In the genomic region with DNA sequence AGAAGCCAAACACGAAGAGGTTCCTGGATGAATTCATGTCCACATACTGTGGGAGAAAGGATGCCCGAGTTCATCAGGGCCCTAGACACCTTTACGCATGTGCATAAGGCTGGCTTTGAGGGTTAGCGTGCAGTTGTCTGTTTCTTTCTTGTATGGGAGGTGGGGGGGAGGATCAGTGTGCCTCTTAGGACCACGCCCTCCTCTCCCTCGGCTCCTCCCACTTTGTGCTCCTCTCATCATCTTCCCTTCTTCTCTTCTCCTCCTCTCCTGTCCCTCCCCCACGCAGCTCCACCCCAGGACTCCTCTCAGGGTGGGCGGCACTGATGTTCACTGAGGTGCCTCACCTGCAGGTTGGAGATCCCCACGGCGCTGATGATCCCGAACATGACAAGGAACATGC, we compare ENCODE assay signal across 9 mouse cellular contexts. TPM values are rescaled to one million over a fixed set of nuclear protein-coding genes. Genes with fewer than 3 reads are reported as not detected.
A peak's percentile ranks its signal among the peaks of the same experiment; 100 is the strongest.
DNase-seq lines count a peak whose midpoint lies in the region; ATAC-seq lines count a peak whose summit lies in the region.
"Had no signal": no experiment of that assay in that cellular context is flagged by ENCODE, and none has a peak within 500 bp of the region (broad histone marks: within the 10 kb centered on the region; RNA-seq: fewer than 3 reads in every experiment).

No protein-coding gene starts in this region.

- no peaks in the 10 kb centered on the region for H3K9me3 ChIP-seq in embryonic facial prominence, embryonic 15.5 days (replicated peaks)
- H3K9me3 ChIP-seq in liver, embryonic 13.5 days (replicated peaks): no peaks in the 10 kb centered on the region

- no peaks in the 10 kb centered on the region for H3K27me3 ChIP-seq in embryonic facial prominence, embryonic 15.5 days
- peaks cover 20% of the 10 kb centered on the region for H3K27me3 ChIP-seq in liver, embryonic 13.5 days

- DNase-seq in layer of hippocampus, adult 9-11 months: peak; percentile 15
- no peak for DNase-seq in layer of hippocampus, adult 9-10 months (ENCODE audit: low spot score)
- peak; percentile 31 for DNase-seq in WW6 (ENCODE audit: low read depth, low spot score)
- no peak for DNase-seq in liver, embryonic 13.5 days
- DNase-seq in spleen, adult 12 weeks (ENCODE audit: low spot score): no peak
- no peak for DNase-seq in kidney, postnatal 36 days
- no peak for DNase-seq in gastrocnemius, postnatal 4 days (ENCODE audit: low spot score in 2 of 2)

- peak overlapping the region; percentile 45 for H3K4me2 ChIP-seq in embryonic facial prominence, embryonic 15.5 days (replicated peaks)
- peak overlapping the region; percentile 17; the same call in 1 of the 2 replicates for H3K4me2 ChIP-seq in liver, embryonic 13.5 days

- H3K9ac ChIP-seq in embryonic facial prominence, embryonic 15.5 days: no peak overlapping the region
- H3K9ac ChIP-seq in liver, embryonic 13.5 days: no peak overlapping the region

- peaks cover 7% of the 10 kb centered on the region; the same call in 1 of the 2 replicates for H3K4me1 ChIP-seq in embryonic facial prominence, embryonic 15.5 days
- no peaks in the 10 kb centered on the region for H3K4me1 ChIP-seq in liver, embryonic 13.5 days (replicated peaks)

- 18% methylated on average over 11 of the region's 11 CpGs for WGBS in embryonic facial prominence, embryonic 15.5 days
- 19% methylated on average over 11 of the region's 11 CpGs for WGBS in liver, embryonic 13.5 days (ENCODE audit: insufficient replicate concordance)

- ATAC-seq in embryonic facial prominence, embryonic 15.5 days (ENCODE audit: insufficient number of reproducible peaks, low FRiP score, low TSS enrichment, low read depth): no peak
- ATAC-seq in liver, embryonic 13.5 days (ENCODE audit: low read depth): no peak

- peak overlapping the region; percentile 22 for H3K4me3 ChIP-seq in embryonic facial prominence, embryonic 15.5 days (replicated peaks)
- no peak overlapping the region for H3K4me3 ChIP-seq in liver, embryonic 13.5 days (replicated peaks)

- H3K27ac ChIP-seq in embryonic facial prominence, embryonic 15.5 days (replicated peaks): no peak overlapping the region
- H3K27ac ChIP-seq in liver, embryonic 13.5 days: no peak overlapping the region

- no peaks in the 10 kb centered on the region for H3K36me3 ChIP-seq in embryonic facial prominence, embryonic 15.5 days
- no peaks in the 10 kb centered on the region for H3K36me3 ChIP-seq in liver, embryonic 13.5 days

RNA-seq across cellular contexts. Expression of a gene that starts 28.5 kb away (rescaled TPM):
- not detected in 2 replicates for polyA plus RNA-seq in embryonic facial prominence, embryonic 15.5 days (2015; fragmentation: Nextera tagmentation; extraction: Ambion mirVana)
- polyA plus RNA-seq in liver, embryonic 13.5 days (2015; fragmentation: Nextera tagmentation; extraction: Ambion mirVana): not detected in 2 replicates
- not detected for total RNA-seq in gastrocnemius, postnatal 4 days (2021)
- total RNA-seq: liver, adult 2 months had no signal
- polyA plus RNA-seq: liver, adult 2 months had no signal

RNA-seq across cellular contexts. Expression of a gene that starts 37.8 kb away (rescaled TPM):
- polyA plus RNA-seq in embryonic facial prominence, embryonic 15.5 days (2015; fragmentation: Nextera tagmentation; extraction: Ambion mirVana): 10.0 and 12.0 TPM in 2 replicates
- 12.3 and 13.8 TPM in 2 replicates for polyA plus RNA-seq in liver, embryonic 13.5 days (2015; fragmentation: Nextera tagmentation; extraction: Ambion mirVana)
- 10 to 100 TPM; 17.5 to 18.7 TPM for total RNA-seq in gastrocnemius, postnatal 4 days (2021)

RNA-seq across cellular contexts. Expression of a gene that starts 39.7 kb away (rescaled TPM):
- polyA plus RNA-seq in embryonic facial prominence, embryonic 15.5 days (2015; fragmentation: Nextera tagmentation; extraction: Ambion mirVana): 1.1 TPM in 2 replicates
- 0.14 and 0.17 TPM in 2 replicates for polyA plus RNA-seq in liver, embryonic 13.5 days (2015; fragmentation: Nextera tagmentation; extraction: Ambion mirVana)
- total RNA-seq in gastrocnemius, postnatal 4 days (2021): under 1 TPM; 0.16 to 0.42 TPM
- total RNA-seq: liver, adult 2 months had no signal

Comparison
In these comparisons a context has a peak if more than half of its experiments do, and no peak if none do; other contexts are left out.
1. DNase-seq: peak in layer of hippocampus, adult 9-11 months (single experiment) and WW6 (single experiment); none in layer of hippocampus, adult 9-10 months (single experiment), liver, embryonic 13.5 days (single experiment), spleen, adult 12 weeks (single experiment), kidney, postnatal 36 days (0 of 2) and gastrocnemius, postnatal 4 days (0 of 2).